Mouse (Mus musculus): ENCODE data around the gene Fcrl6.

Fcrl6 gene

GRCm38 (mm10) chr1:172602326-172602725, at the start of gene Fcrl6:
Fcrl6 (minus strand) TSS chr1:172602551.
- no peak for DNase-seq (ENCODE audit: low read depth)

- no peak for DNase-seq (ENCODE audit: low read depth)
These were observed 49.1 kb upstream of the Fcrl6 start for GRCm38 (mm10) chr1:172651288-172651987.

GRCm38 (mm10) chr1:172650519-172651287, 48.4 kb upstream of the Fcrl6 start:
- DNase-seq (ENCODE audit: low read depth): no peak

GRCm38 (mm10) chr1:172649396-172649795, 47.0 kb upstream of the Fcrl6 start:
- DNase-seq (ENCODE audit: low read depth): no peak

- no peak for DNase-seq (ENCODE audit: low read depth)
These were observed 44.9 kb upstream of the Fcrl6 start for GRCm38 (mm10) chr1:172647236-172647635.

- no peak for DNase-seq (ENCODE audit: low read depth)
These were observed 36.4 kb upstream of the Fcrl6 start for GRCm38 (mm10) chr1:172638781-172639180.

GRCm38 (mm10) chr1:172637801-172638200, 35.5 kb upstream of the Fcrl6 start:
- DNase-seq (ENCODE audit: low read depth): no peak

GRCm38 (mm10) chr1:172636266-172636665, 33.9 kb upstream of the Fcrl6 start:
- DNase-seq (ENCODE audit: low read depth): no peak

GRCm38 (mm10) chr1:172635258-172635657, 32.9 kb upstream of the Fcrl6 start:
- no peak for DNase-seq (ENCODE audit: low read depth)

GRCm38 (mm10) chr1:172634136-172634535, 31.8 kb upstream of the Fcrl6 start:
- no peak for DNase-seq (ENCODE audit: low read depth)

- peak; percentile 97 for DNase-seq (ENCODE audit: low read depth)
These were observed 30.3 kb upstream of the Fcrl6 start, which contains the start of gene Dusp23 for GRCm38 (mm10) chr1:172632451-172633326. Dusp23 (minus strand) TSS chr1:172632962.

GRCm38 (mm10) chr1:172631721-172632120, 29.4 kb upstream of the Fcrl6 start:
- no peak for DNase-seq (ENCODE audit: low read depth)

GRCm38 (mm10) chr1:172629831-172630230, 27.5 kb upstream of the Fcrl6 start:
- no peak for DNase-seq (ENCODE audit: low read depth)

- DNase-seq (ENCODE audit: low read depth): no peak
These were observed 24.0 kb upstream of the Fcrl6 start for GRCm38 (mm10) chr1:172626306-172626705.

- no peak for DNase-seq (ENCODE audit: low read depth)
These were observed 21.7 kb upstream of the Fcrl6 start for GRCm38 (mm10) chr1:172624081-172624480.

- DNase-seq (ENCODE audit: low read depth): no peak
These were observed 21.2 kb upstream of the Fcrl6 start for GRCm38 (mm10) chr1:172623599-172623998.

- DNase-seq (ENCODE audit: low read depth): peak; percentile 75
These were observed 16.9 kb upstream of the Fcrl6 start for GRCm38 (mm10) chr1:172619235-172619634.

- no peak for DNase-seq (ENCODE audit: low read depth)
These were observed 15.8 kb upstream of the Fcrl6 start for GRCm38 (mm10) chr1:172618141-172618540.

GRCm38 (mm10) chr1:172617365-172618076, 15.2 kb upstream of the Fcrl6 start:
- DNase-seq (ENCODE audit: low read depth): no peak

GRCm38 (mm10) chr1:172616537-172617300, 14.4 kb upstream of the Fcrl6 start:
- no peak for DNase-seq (ENCODE audit: low read depth)

GRCm38 (mm10) chr1:172615412-172615811, 13.1 kb upstream of the Fcrl6 start:
- DNase-seq (ENCODE audit: low read depth): no peak

Data from naive thymus-derived CD4-positive, alpha-beta T cell, adult 2 months (primary cell).